Mouse (Mus musculus) ES-Bruce4 (cell line): Measurements from ENCODE around the gene H2afz. TPM values are rescaled to one million over a fixed set of nuclear protein-coding genes. Genes with fewer than 3 reads are reported as not detected.

Source experiments
- H3K27ac ChIP-seq: 2 replicates; pipeline ENCODE4 v1.5.1; 2012; ENCODE audit warnings: low read length, inconsistent platforms; ENCODE audit not compliant: insufficient read depth
- H3K27me3 ChIP-seq: 2 replicates; pipeline ENCODE4 v1.6.1; 2012; ENCODE audit warnings: mild to moderate bottlenecking, low read length, inconsistent platforms; ENCODE audit not compliant: control insufficient read depth, poor library complexity, insufficient read depth, severe bottlenecking
- H3K36me3 ChIP-seq: 2 replicates; pipeline ENCODE4 v1.6.1; 2012; ENCODE audit warnings: inconsistent platforms, mild to moderate bottlenecking, low read length, moderate library complexity; ENCODE audit not compliant: control insufficient read depth, poor library complexity, insufficient read depth, severe bottlenecking
- H3K4me1 ChIP-seq: one replicate; pipeline ENCODE4 v1.8.1; 2011; ENCODE audit warnings: low read length; ENCODE audit not compliant: control insufficient read depth, insufficient read depth
- H3K4me3 ChIP-seq: 2 replicates; pipeline ENCODE4 v1.5.1; 2011; ENCODE audit warnings: low read depth, mild to moderate bottlenecking, low read length
- H3K9ac ChIP-seq: 2 replicates; pipeline ENCODE4 v1.6.1; 2012; ENCODE audit warnings: low read depth, mild to moderate bottlenecking, inconsistent platforms; ENCODE audit not compliant: poor library complexity, severe bottlenecking
- H3K9me3 ChIP-seq: replicated peaks from 2 replicates; pipeline ENCODE4 v1.6.1; 2012; ENCODE audit warnings: mild to moderate bottlenecking, low read length, inconsistent platforms; ENCODE audit not compliant: control insufficient read depth, poor library complexity, insufficient read depth, severe bottlenecking
- CTCF ChIP-seq: IDR thresholded peaks from one replicate; pipeline ENCODE4 v1.8.1; 2011; ENCODE audit warnings: low read depth, low read length
- EP300 ChIP-seq: IDR thresholded peaks from 2 replicates; pipeline ENCODE4 v1.6.1; 2011; ENCODE audit warnings: low read depth, low read length; ENCODE audit not compliant: insufficient read depth
- POLR2A ChIP-seq: IDR thresholded peaks from one replicate; pipeline ENCODE4 v1.8.1; 2011; ENCODE audit warnings: low read length; ENCODE audit not compliant: insufficient read depth
- polyA plus RNA-seq: library from polyadenylated mRNA; stranded (reverse); fragments of >200 nt; gene quantifications from 2 replicates; pipeline ENCODE4 v1.2.4, GENCODE M21; 2011; ENCODE audit warnings: low read depth; ENCODE audit not compliant: missing spikeins, insufficient read depth, insufficient read length

Gene H2afz
- polyA plus RNA-seq, 1 experiment, result 682 TPM

DNA sequence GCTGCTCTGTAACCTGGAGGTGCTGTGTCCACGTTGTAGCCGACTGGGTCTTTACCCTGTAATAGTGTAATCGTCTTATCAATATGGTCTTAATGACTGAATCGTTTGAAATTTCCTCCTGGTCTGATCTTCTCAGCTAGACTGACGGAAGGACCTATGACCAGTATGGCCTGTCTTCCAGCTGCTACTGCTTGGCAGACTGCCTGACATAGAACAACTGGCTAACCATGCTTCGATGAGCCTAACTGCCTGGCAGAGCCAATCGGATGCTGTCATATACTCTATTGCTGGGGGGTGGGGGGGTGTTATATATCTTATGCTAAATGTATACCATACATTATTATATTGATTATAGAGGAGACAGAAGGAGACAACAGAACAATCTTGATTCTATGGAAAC, 8.2 kb upstream of the H2afz start:
- Histone ChIP-seq H3K27ac (no peak overlapping the region), H3K36me3 (no peaks in the 10 kb centered on the region)
- TF ChIP-seq POLR2A (no peak), EP300 (no peak)

DNA sequence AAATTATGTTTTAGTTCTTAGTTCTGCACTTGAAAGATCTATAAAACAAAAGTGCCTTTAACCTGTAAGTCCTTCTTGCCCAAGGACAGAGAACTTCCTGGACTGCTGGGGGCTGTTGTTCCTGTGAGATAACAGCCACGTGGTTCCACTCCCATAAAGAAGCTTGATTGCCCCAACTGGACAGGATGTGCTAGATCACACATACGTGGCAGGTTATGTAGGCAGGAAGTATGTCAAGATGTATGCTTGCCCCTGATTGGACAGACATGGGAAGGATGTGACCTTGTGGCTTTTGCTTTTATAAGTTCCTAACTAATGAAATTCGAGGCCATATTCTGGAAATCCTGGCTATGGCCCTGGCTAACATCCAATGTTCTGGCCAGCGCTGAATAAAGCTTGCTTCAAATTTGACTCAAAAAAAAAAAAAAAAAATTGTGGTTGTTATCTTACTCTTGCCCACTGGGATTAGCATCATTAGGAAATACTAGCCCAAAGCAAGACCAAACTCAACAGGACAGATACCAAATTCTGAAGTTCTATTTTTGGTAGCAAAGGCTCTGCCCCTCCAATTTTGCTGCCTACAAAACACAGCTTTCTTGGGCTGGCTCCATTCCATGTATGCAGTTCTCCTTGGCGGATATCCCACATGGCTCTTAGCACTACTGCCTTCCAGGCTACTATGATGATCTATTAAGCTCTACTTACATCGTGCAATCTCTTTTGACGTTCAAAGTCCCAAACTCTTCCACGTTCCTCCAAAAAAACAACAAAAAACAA, 3.7 kb upstream of the H2afz start:
- H3K36me3 ChIP-seq, result peaks cover 3% of the 10 kb centered on the region; the same call in 1 of the 2 replicates
- no peak overlapping the region for H3K4me3 ChIP-seq
- no peaks in the 10 kb centered on the region for H3K27me3 ChIP-seq
- H3K27ac ChIP-seq, result no peak overlapping the region
- H3K9me3 ChIP-seq, result no peaks in the 10 kb centered on the region
- no peak overlapping the region for H3K9ac ChIP-seq
- TF ChIP-seq EP300, result no peak
- H3K4me1 ChIP-seq, result no peaks in the 10 kb centered on the region

More for the DNA sequence above, 8.2 kb upstream of the H2afz start:
- Histone ChIP-seq H3K4me1 (no peaks in the 10 kb centered on the region), H3K27me3 (no peaks in the 10 kb centered on the region), H3K9me3 (no peaks in the 10 kb centered on the region), H3K9ac (no peak overlapping the region), H3K4me3 (no peak overlapping the region)

DNA sequence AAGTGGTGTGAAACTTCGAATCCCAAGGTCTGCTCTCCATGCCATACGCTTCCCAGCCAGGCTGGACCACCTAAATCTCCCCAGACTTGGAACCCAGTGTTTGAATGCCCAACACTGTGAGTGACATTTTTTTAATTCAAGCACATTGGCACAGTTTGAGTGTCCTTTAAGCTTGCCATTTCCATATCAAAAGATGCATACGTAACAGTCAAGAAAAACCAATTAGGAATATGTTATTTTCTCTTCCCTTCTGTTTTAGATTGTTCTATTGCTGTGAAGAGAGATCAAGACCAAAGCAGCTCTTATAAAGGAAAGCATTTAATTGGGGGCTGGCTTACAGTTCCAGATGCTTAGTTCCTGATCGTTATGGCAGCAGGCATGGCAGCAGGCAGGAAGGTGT, 2.9 kb upstream of the H2afz start:
- Histone ChIP-seq H3K9ac (no peak overlapping the region), H3K4me1 (no peaks in the 10 kb centered on the region), H3K27me3 (no peaks in the 10 kb centered on the region), H3K36me3 (peaks cover 10% of the 10 kb centered on the region), H3K9me3 (no peaks in the 10 kb centered on the region), H3K4me3 (no peak overlapping the region), H3K27ac (no peak overlapping the region)
- TF ChIP-seq EP300 (no peak), CTCF (no peak), POLR2A (no peak)

DNA sequence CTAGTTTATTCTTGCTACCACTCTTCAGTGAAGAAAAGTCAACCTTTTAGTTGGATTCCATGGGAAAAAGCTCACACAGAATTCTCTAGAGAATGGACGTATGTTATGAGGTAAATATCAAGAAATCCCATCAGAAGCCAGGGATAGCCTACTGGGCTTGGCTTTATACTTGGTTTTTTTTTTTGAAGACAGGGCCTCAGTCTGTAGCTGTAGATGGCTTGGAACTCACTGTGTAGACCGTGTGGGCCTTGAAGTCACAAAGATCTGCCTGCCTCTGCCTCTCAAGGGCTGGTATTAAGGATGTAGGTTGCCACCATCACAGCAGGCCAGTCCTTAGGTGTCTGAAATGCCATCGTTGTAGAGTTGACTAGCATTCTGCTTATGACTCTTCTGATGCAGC, 1.7 kb upstream of the H2afz start:
- Histone ChIP-seq H3K4me3 (no peak overlapping the region), H3K9ac (no peak overlapping the region), H3K4me1 (no peaks in the 10 kb centered on the region), H3K9me3 (no peaks in the 10 kb centered on the region), H3K27me3 (no peaks in the 10 kb centered on the region), H3K27ac (no peak overlapping the region), H3K36me3 (peaks cover 15% of the 10 kb centered on the region)
- TF ChIP-seq CTCF, result no peak

DNA sequence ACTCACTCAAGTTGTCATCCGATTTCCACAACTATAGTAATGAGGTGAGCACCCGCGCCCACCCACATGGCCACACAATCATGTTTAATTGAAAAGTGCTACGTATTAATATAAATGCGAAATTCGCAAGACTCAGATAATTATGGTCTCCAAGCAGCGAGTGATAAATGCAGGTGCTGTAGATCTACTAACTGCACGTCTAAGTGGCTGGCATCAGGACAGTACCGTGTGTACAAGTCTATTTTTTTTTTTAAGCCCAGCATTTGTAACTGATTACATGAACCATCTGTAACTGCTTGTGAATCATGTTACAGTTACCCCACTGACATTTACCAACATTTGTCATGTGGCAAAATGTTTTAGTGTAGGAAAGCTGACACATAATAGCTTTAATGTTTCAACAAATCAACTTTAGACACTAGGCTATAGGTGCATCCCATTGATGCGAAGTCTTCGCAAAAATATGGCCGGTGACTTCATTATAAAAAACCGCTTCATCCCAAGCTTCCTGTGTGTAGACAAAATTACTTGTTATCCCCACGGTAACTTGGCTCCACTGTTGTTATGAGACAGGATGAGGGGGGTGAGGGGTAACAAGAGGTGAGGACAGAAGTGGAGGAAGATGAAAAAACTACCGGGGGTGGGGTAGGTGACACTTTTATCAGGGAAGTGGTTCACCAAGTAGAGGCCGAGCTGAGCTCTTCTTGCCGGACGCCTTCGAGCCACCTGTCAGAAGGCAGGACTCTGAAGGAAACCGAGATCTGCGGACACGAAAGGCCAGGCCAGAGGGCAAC, 760 bp upstream of the H2afz start:
- no peaks in the 10 kb centered on the region for H3K27me3 ChIP-seq
- H3K9me3 ChIP-seq, result no peaks in the 10 kb centered on the region
- peak overlapping the region; percentile 87 for H3K4me3 ChIP-seq
- H3K9ac ChIP-seq, result peak overlapping the region; percentile 86
- H3K27ac ChIP-seq, result peak overlapping the region; percentile 85
- H3K36me3 ChIP-seq, result peaks cover 15% of the 10 kb centered on the region
- TF ChIP-seq EP300 (no peak), CTCF (no peak), POLR2A (no peak)
- no peaks in the 10 kb centered on the region for H3K4me1 ChIP-seq
